Mouse (Mus musculus) bone marrow macrophage, adult 2 months (primary cell): ENCODE measurements at regions not wholly inside any gene's neighbourhood (a gene's known extent, or its start where the extent isn't known, plus 50 kb on each side); places are given as distances from the start of the nearest gene placed in this dataset.

Experiments used
- H3K27ac ChIP-seq: 2 replicates; pipeline ENCODE4 v1.5.1; 2012; ENCODE audit warnings: low read depth, low read length; ENCODE audit not compliant: insufficient read depth
- H3K4me1 ChIP-seq: 2 replicates; pipeline ENCODE4 v1.6.1; 2012; ENCODE audit warnings: low read length; ENCODE audit not compliant: control insufficient read depth, insufficient read depth
- H3K4me3 ChIP-seq: 2 replicates; pipeline ENCODE4 v1.5.1; 2012; ENCODE audit warnings: mild to moderate bottlenecking, low read length, moderate library complexity; ENCODE audit not compliant: insufficient read depth
- CTCF ChIP-seq: IDR thresholded peaks from 2 replicates; pipeline ENCODE4 v1.5.1; 2012; ENCODE audit warnings: low read depth, mild to moderate bottlenecking, low read length, moderate library complexity
- POLR2A ChIP-seq: IDR thresholded peaks from 2 replicates; pipeline ENCODE4 v1.6.1; 2012; ENCODE audit warnings: mild to moderate bottlenecking, low read depth, low read length, borderline replicate concordance

DNA sequence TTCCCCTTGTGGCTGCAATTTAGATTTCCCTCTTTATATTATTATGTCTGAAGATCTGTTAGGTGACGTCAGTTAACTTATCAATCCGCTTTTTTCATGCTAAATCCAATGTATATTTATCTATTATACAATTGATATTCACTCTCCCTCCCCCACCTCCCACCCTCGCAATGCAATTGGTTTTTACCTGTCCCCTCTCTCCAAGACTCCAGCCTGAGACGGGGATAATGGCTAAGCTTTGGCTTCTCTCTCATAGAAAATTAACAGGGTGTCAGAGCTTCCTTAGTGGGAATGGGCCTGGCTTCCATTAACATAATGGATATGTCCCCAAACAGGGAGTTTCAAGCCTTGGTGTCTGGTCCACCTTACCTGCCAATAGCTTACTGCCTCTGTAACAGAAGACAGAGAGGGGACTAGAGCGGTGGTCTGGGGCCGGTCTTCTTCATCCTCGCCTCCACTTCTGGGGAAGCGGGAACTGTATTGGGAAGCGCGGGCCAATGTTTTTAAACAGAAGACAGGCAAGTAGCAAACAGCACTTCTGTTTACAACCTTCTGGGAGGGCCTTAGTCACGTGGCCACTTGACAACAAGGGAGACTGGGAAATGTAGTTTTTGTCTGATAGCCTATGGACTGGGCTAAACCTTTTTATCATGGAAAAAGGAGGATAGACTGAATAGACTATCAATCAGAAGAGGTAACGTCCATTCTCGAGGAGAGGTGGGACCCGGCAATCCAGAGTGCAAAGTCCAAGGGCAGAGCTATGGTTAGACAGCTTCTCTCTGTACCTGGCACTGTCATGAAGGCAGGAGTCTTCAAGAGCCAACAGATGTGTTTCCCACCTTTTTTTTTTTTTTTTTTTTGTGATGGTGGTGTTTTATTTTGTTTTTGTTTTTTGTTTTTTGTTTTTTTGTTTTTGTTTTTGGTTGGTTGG, 312.1 kb downstream of the Zfp706 start:
- Histone ChIP-seq H3K27ac (no peak overlapping the region), H3K4me3 (no peak overlapping the region), H3K4me1 (no peaks in the 10 kb centered on the region)
- TF ChIP-seq POLR2A: no peak
- TF ChIP-seq CTCF: no peak

DNA sequence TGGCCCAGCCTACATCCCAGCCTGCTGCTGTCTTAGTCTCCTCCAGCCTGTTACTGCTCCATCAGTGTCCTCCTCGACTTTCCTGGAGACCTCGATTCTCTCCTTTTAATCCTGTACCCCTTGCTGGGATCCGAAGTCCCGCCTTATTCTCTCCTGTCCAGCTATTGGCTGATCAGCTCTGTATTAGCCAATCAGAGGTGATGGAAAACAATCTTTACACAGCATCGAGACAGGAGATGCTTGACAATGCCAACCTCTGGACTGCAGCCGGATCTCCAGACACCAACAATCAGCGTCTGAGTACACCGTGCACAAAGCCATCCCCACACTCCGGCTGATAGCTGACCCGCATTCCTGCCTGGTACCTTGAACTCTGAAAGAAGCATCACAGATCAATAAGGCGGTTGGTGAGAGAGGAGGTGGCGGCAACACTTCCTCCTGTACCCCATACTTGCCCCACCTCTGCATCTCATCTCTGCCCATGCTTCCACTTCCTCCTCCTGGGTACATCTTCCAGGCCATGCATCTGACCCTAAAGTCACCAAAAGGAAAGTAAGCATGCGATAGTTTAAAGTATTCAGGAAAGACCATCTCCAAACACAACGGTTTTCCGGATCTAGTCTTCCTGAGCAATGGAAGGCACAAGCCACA, 316.4 kb downstream of the Zfp706 start:
- Histone ChIP-seq H3K27ac (no peak overlapping the region), H3K4me1 (no peaks in the 10 kb centered on the region), H3K4me3 (no peak overlapping the region)
- TF ChIP-seq CTCF (no peak), POLR2A (no peak)

DNA sequence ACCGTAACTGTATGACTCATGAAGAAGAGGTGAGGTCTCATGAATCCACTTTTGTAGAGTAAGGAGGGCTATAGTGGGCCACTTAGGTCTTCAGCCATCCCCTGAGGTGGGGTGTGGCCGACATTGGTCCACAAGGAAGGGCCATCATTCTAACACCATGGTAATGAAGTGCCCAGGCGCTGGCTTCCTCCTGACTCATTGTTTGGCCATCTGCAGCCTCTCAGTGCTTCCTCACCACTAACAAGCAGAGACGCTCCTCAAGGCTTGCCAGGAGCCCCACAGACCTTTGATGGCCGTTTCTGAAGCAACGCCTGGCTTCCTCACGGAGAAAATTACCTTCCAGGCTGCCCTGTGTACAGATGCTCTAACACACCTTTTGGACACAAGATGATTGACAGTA, 317.7 kb downstream of the Zfp706 start:
- no peak for TF ChIP-seq POLR2A
- TF ChIP-seq CTCF: no peak
- no peak overlapping the region for H3K27ac ChIP-seq
- H3K4me3 ChIP-seq: no peak overlapping the region
- no peaks in the 10 kb centered on the region for H3K4me1 ChIP-seq

DNA sequence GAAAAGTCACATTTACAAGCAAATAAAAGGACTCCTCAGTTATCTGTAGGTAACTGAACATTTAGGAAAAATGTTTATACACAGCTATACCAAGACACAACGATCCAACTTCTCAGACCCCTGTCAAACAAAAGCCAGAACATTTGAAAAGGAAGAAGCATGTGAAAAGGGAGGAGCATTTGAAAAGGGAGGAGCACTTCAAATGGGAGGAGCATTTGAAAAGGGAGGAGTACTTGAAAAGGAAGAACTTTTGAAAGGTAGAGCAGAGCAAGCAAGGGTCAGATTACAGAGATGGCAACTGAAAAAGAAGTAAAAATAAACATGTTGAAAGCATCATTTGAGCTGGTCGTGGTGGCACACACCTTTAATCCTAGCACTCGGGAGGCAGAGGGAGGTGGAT, 318.3 kb downstream of the Zfp706 start:
- Histone ChIP-seq H3K4me1 (no peaks in the 10 kb centered on the region), H3K27ac (no peak overlapping the region), H3K4me3 (no peak overlapping the region)
- TF ChIP-seq CTCF: no peak
- TF ChIP-seq POLR2A: no peak

- TF ChIP-seq CTCF (no peak), POLR2A (no peak)
- Histone ChIP-seq H3K27ac (no peak overlapping the region), H3K4me3 (no peak overlapping the region), H3K4me1 (no peaks in the 10 kb centered on the region)
These were observed 319.4 kb downstream of the Zfp706 start for GRCm38 (mm10) chr15:36688051-36688754.

GRCm38 (mm10) chr15:36684684-36685083, 322.9 kb downstream of the Zfp706 start:
- H3K4me3 ChIP-seq: no peak overlapping the region
- H3K27ac ChIP-seq: no peak overlapping the region
- peaks cover 3% of the 10 kb centered on the region for H3K4me1 ChIP-seq
- no peak for TF ChIP-seq CTCF
- TF ChIP-seq POLR2A: no peak

GRCm38 (mm10) chr15:36682832-36683231, 324.7 kb downstream of the Zfp706 start:
- Histone ChIP-seq H3K4me1 (peaks cover 3% of the 10 kb centered on the region), H3K4me3 (no peak overlapping the region), H3K27ac (no peak overlapping the region)
- no peak for TF ChIP-seq POLR2A
- no peak for TF ChIP-seq CTCF

- no peak overlapping the region for H3K4me3 ChIP-seq
- no peak overlapping the region for H3K27ac ChIP-seq
- TF ChIP-seq POLR2A (no peak), CTCF (no peak)
- H3K4me1 ChIP-seq: peaks cover 3% of the 10 kb centered on the region
These were observed 325.4 kb downstream of the Zfp706 start for GRCm38 (mm10) chr15:36682159-36682558.

DNA sequence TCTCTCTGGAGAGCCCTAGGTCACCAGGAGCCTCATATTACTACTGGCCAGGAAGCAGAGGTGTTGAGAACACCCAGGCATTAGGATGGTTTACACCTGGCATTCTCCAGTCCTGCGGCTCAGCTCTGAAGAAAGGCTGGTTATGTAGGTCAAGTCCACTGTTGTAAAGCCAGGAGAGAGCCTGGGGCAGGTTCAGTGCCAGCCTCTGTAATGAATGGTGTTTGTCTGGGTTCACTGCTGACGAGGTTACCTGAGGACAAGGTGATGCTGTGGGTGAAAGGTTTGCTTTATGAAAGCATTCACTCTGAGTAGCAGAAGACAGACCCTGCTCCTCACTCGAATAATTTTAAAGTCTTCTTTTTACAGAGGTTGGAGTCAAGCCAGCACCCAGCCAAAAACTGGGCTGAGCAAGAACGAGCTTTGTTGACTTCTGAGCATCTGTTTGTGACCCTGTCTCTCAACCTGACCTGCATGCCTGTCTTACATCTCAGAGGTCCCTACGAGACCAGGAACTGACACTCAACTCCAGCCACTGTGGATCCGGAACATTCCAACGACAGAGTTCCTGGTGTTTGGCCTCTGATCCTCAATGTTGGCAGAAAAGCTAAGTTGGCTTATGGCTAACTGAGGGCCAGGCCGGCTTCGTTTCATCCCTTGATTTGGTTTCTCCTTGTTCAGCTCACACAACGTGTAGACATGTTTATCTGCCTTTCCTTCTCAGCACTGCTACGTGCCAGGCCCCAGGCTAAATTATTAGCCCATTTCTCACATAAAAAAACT, 327.0 kb downstream of the Zfp706 start:
- Histone ChIP-seq H3K4me3 (no peak overlapping the region), H3K27ac (no peak overlapping the region), H3K4me1 (peaks cover 3% of the 10 kb centered on the region)
- TF ChIP-seq POLR2A (no peak), CTCF (no peak)
